In the genomic region with DNA sequence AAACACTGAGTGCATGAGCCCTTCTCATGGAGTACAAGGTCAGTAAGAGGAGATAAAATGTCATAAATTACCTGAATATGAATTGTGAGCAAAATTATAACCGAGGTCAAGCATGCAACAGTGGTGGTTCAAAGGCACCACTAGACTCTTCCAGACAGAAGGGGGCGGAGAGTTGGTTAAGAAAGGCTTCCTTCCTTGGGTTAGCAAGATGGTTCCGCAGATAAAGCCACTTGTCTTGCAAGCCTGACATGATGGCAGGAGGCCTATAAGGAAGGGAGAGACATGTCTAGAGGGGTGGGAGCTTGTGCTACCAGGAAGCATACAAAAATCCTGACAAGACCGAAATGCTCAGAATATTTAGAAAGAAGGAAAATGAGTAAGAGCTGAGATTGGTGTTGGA, we compare ENCODE assay signal across 24 mouse cellular contexts. TPM values are rescaled to one million over a fixed set of nuclear protein-coding genes. Genes with fewer than 3 reads are reported as not detected.
DNase-seq lines count a peak whose midpoint lies in the region; ATAC-seq and TF ChIP-seq lines count a peak whose summit lies in the region.
"Had no signal": no experiment of that assay in that cellular context is flagged by ENCODE, and none has a peak within 500 bp of the region (broad histone marks: within the 10 kb centered on the region; RNA-seq: fewer than 3 reads in every experiment).

No protein-coding gene starts in this region.

- H3K27ac ChIP-seq in liver, embryonic 15.5 days (replicated peaks): no peak overlapping the region
- no peak overlapping the region for H3K27ac ChIP-seq in liver, embryonic 12.5 days
- H3K27ac ChIP-seq in small intestine, adult 2 months (ENCODE audit: insufficient read depth, low read depth, low read length): peak overlapping the region; percentile 57
- H3K27ac ChIP-seq: embryonic facial prominence, embryonic 13.5 days; forebrain, embryonic 12.5 days; heart, embryonic 13.5 days; hindbrain, embryonic 14.5 days had no signal

- 0 out of 2 replicates have a peak overlapping the region, but pooled peaks have one; percentile 2 for H3K9ac ChIP-seq in liver, embryonic 15.5 days
- no peak overlapping the region for H3K9ac ChIP-seq in liver, embryonic 12.5 days
- H3K9ac ChIP-seq: embryonic facial prominence, embryonic 13.5 days; forebrain, embryonic 12.5 days; heart, embryonic 13.5 days; hindbrain, embryonic 14.5 days had no signal

- no peak overlapping the region for H3K4me3 ChIP-seq in liver, embryonic 15.5 days (replicated peaks)
- H3K4me3 ChIP-seq in liver, embryonic 12.5 days: no peak overlapping the region
- H3K4me3 ChIP-seq in small intestine, adult 2 months (ENCODE audit: low read depth, low read length): no peak overlapping the region
- H3K4me3 ChIP-seq: embryonic facial prominence, embryonic 13.5 days; forebrain, embryonic 12.5 days; heart, embryonic 13.5 days had no signal

- H3K9me3 ChIP-seq in liver, embryonic 15.5 days (replicated peaks): no peaks in the 10 kb centered on the region
- H3K9me3 ChIP-seq in liver, embryonic 12.5 days (replicated peaks): no peaks in the 10 kb centered on the region
- H3K9me3 ChIP-seq: embryonic facial prominence, embryonic 13.5 days; forebrain, embryonic 12.5 days; heart, embryonic 13.5 days had no signal

- H3K36me3 ChIP-seq in liver, embryonic 15.5 days (replicated peaks): no peaks in the 10 kb centered on the region
- no peaks in the 10 kb centered on the region for H3K36me3 ChIP-seq in liver, embryonic 12.5 days
- H3K36me3 ChIP-seq in small intestine, adult 2 months (ENCODE audit: control insufficient read depth, insufficient read depth, low read length): 0 out of 2 replicates have a peak, but pooled peaks cover 2% of the 10 kb centered on the region
- H3K36me3 ChIP-seq: embryonic facial prominence, embryonic 13.5 days; forebrain, embryonic 12.5 days; heart, embryonic 13.5 days had no signal

- 18% methylated on average over 4 of the region's 4 CpGs for WGBS in liver, embryonic 15.5 days (ENCODE audit: insufficient replicate concordance)
- 21% methylated on average over 4 of the region's 4 CpGs for WGBS in liver, embryonic 12.5 days (ENCODE audit: insufficient replicate concordance)
- 47% methylated on average over 4 of the region's 4 CpGs for WGBS in small intestine, adult 2 months

- H3K4me1 ChIP-seq in liver, embryonic 15.5 days (replicated peaks): peaks cover 33% of the 10 kb centered on the region
- peaks cover 44% of the 10 kb centered on the region for H3K4me1 ChIP-seq in liver, embryonic 12.5 days
- peaks cover 16% of the 10 kb centered on the region; the same call in 1 of the 2 replicates for H3K4me1 ChIP-seq in small intestine, adult 2 months (ENCODE audit: control insufficient read depth, insufficient read depth, insufficient read length, low read length)

- intact Hi-C loops in gastrocnemius, postnatal 14 days (cut with DNase I; ENCODE audit: low total_unique reads): no loop called here

- ATAC-seq in liver, embryonic 15.5 days (ENCODE audit: insufficient read depth): no peak
- ATAC-seq in liver, embryonic 12.5 days: no peak
- ATAC-seq in common myeloid progenitor, adult 5-6 weeks (replicated peaks; ENCODE audit: low read depth, poor library complexity, severe bottlenecking): peak; percentile 57
- ATAC-seq: forebrain, embryonic 16.5 days; intestine, embryonic 16.5 days had no signal

- DNase-seq in CD4-positive helper T cell, adult 2 months (ENCODE audit: low read depth, low spot score): peak; percentile 66
- no peak for DNase-seq in gastrocnemius, postnatal 25 days
- DNase-seq in gastrocnemius, postnatal 14 days: no peak
- DNase-seq: adrenal gland, postnatal 10 days; cerebellum, adult 11 months; cerebellum, adult 8-10 months; cerebellum, postnatal 25 days; gastrocnemius, postnatal 10 days; heart, postnatal 36 days had no signal

- peaks cover 20% of the 10 kb centered on the region for H3K27me3 ChIP-seq in liver, embryonic 15.5 days
- peaks cover 6% of the 10 kb centered on the region; the same call in 1 of the 2 replicates for H3K27me3 ChIP-seq in liver, embryonic 12.5 days (replicated peaks)
- no peaks in the 10 kb centered on the region for H3K27me3 ChIP-seq in small intestine, adult 2 months (ENCODE audit: control insufficient read depth, insufficient read depth, low read length)

- no peak for TF ChIP-seq POLR2A in small intestine, adult 2 months (IDR thresholded peaks at IDR 0.05; ENCODE audit: low read depth, low read length)

- no peak for TF ChIP-seq CTCF in small intestine, adult 2 months (IDR thresholded peaks at IDR 0.05; ENCODE audit: extremely low read depth, insufficient read length, insufficient replicate concordance, low read depth, low read length)

- no peak overlapping the region for H3K4me2 ChIP-seq in liver, embryonic 15.5 days
- no peak overlapping the region for H3K4me2 ChIP-seq in liver, embryonic 12.5 days
- H3K4me2 ChIP-seq: embryonic facial prominence, embryonic 13.5 days; forebrain, embryonic 12.5 days; heart, embryonic 13.5 days; hindbrain, embryonic 14.5 days had no signal

RNA-seq across cellular contexts. Expression of a gene that starts 2.5 kb away (rescaled TPM):
- polyA plus RNA-seq in liver, embryonic 15.5 days (2015; fragmentation: Nextera tagmentation; extraction: Ambion mirVana): 1.3 and 1.9 TPM in 2 replicates
- 1.2 and 1.3 TPM in 2 replicates for polyA plus RNA-seq in liver, embryonic 12.5 days (2016; fragmentation: Nextera tagmentation; extraction: Ambion mirVana)
- total RNA-seq in common myeloid progenitor, adult 5-6 weeks (2017): 7.3 and 8.3 TPM in 2 replicates
- 36.6 and 47.7 TPM in 2 replicates for polyA plus RNA-seq in small intestine, adult 2 months (2012; rRNA removed)
- 1 to 10 TPM; 2.2 to 2.7 TPM for total RNA-seq in gastrocnemius, postnatal 25 days (2021)
- 1 to 10 TPM; 2.1 to 2.9 TPM for total RNA-seq in gastrocnemius, postnatal 14 days (2021)
- total RNA-seq: CH12.LX had no signal

RNA-seq across cellular contexts. Expression of a gene that starts 4.8 kb away (rescaled TPM):
- 34.5 and 38.2 TPM in 2 replicates for polyA plus RNA-seq in liver, embryonic 15.5 days (2015; fragmentation: Nextera tagmentation; extraction: Ambion mirVana)
- 32.6 and 35.8 TPM in 2 replicates for polyA plus RNA-seq in liver, embryonic 12.5 days (2016; fragmentation: Nextera tagmentation; extraction: Ambion mirVana)
- total RNA-seq in common myeloid progenitor, adult 5-6 weeks (2017): 46.1 and 64.5 TPM in 2 replicates
- 21.6 and 38.3 TPM in 2 replicates for polyA plus RNA-seq in small intestine, adult 2 months (2012; rRNA removed)
- total RNA-seq in gastrocnemius, postnatal 25 days (2021): under 1 TPM in 1 of 2 experiments, not detected in 1; 0.69 TPM
- total RNA-seq in gastrocnemius, postnatal 14 days (2021): 1 to 10 TPM; 1.3 to 1.6 TPM

RNA-seq across cellular contexts. Expression of a gene that starts 11.6 kb away (rescaled TPM):
- 33.5 and 34.2 TPM in 2 replicates for polyA plus RNA-seq in liver, embryonic 15.5 days (2015; fragmentation: Nextera tagmentation; extraction: Ambion mirVana)
- 38.3 and 40.0 TPM in 2 replicates for polyA plus RNA-seq in liver, embryonic 12.5 days (2016; fragmentation: Nextera tagmentation; extraction: Ambion mirVana)
- total RNA-seq in common myeloid progenitor, adult 5-6 weeks (2017): 50.5 and 62.2 TPM in 2 replicates
- polyA plus RNA-seq in small intestine, adult 2 months (2012; rRNA removed): 365 and 503 TPM in 2 replicates
- 10 to 100 TPM; 21.9 to 26.8 TPM for total RNA-seq in gastrocnemius, postnatal 25 days (2021)
- total RNA-seq in gastrocnemius, postnatal 14 days (2021): 10 to 100 TPM; 25.7 to 25.9 TPM

RNA-seq across cellular contexts. Expression of a gene that starts 19.3 kb away (rescaled TPM):
- polyA plus RNA-seq in liver, embryonic 15.5 days (2015; fragmentation: Nextera tagmentation; extraction: Ambion mirVana): 34.1 and 47.4 TPM in 2 replicates
- 27.9 and 29.9 TPM in 2 replicates for polyA plus RNA-seq in liver, embryonic 12.5 days (2016; fragmentation: Nextera tagmentation; extraction: Ambion mirVana)
- 8.4 and 10.7 TPM in 2 replicates for total RNA-seq in common myeloid progenitor, adult 5-6 weeks (2017)
- 31.6 and 37.0 TPM in 2 replicates for polyA plus RNA-seq in small intestine, adult 2 months (2012; rRNA removed)
- over 10,000 TPM in 1 of 2 experiments, 1,000 to 10,000 TPM in 1; 8,936 to 14,319 TPM for total RNA-seq in gastrocnemius, postnatal 25 days (2021)
- total RNA-seq in gastrocnemius, postnatal 14 days (2021): 1,000 to 10,000 TPM; 8,430 to 9,008 TPM

RNA-seq across cellular contexts. Expression of a gene that starts 20.7 kb away (rescaled TPM):
- polyA plus RNA-seq in liver, embryonic 15.5 days (2015; fragmentation: Nextera tagmentation; extraction: Ambion mirVana): 0.07 and 0.18 TPM in 2 replicates
- not detected in 2 replicates for polyA plus RNA-seq in liver, embryonic 12.5 days (2016; fragmentation: Nextera tagmentation; extraction: Ambion mirVana)
- not detected in 2 replicates for total RNA-seq in common myeloid progenitor, adult 5-6 weeks (2017)
- 0.96 and 1.9 TPM in 2 replicates for polyA plus RNA-seq in small intestine, adult 2 months (2012; rRNA removed)
- total RNA-seq in gastrocnemius, postnatal 25 days (2021): not detected
- not detected for total RNA-seq in gastrocnemius, postnatal 14 days (2021)
- total RNA-seq: adrenal gland, postnatal 4 days; gastrocnemius, postnatal 10 days; granulocyte monocyte progenitor cell, adult 5-6 weeks; heart, postnatal 36 days had no signal
- polyA plus RNA-seq: brain, embryonic 14.5 days; embryonic facial prominence, embryonic 13.5 days; forebrain, embryonic 12.5 days; forebrain, embryonic 16.5 days; heart, embryonic 13.5 days; heart, postnatal 0 days; hindbrain, embryonic 14.5 days; intestine, embryonic 16.5 days had no signal

Comparison
In these comparisons a context has a peak if more than half of its experiments do, and no peak if none do; other contexts are left out.
1. RNA of a gene that starts 4.8 kb away (total RNA-seq): 46.1 to 64.5 TPM in common myeloid progenitor, adult 5-6 weeks; 1.3 to 1.6 TPM in gastrocnemius, postnatal 14 days and 0.69 TPM in gastrocnemius, postnatal 25 days; every median in the first group is over 10 times any median in the second.